Mouse (Mus musculus) ES-E14 (cell line): ENCODE results near the gene Tipin.

Experiments used
- MAFK ChIP-seq: IDR thresholded peaks from 2 replicates; pipeline ENCODE4 v1.6.1; 2014; ENCODE audit warnings: mild to moderate bottlenecking, low read depth, low read length, inconsistent platforms; ENCODE audit not compliant: insufficient read depth
- ZC3H11A ChIP-seq: IDR thresholded peaks from 2 replicates; pipeline ENCODE4 v1.6.1; 2012; ENCODE audit warnings: low read depth, mild to moderate bottlenecking, inconsistent platforms, low read length, borderline replicate concordance
- ZNF384 ChIP-seq: IDR thresholded peaks from 2 replicates; pipeline ENCODE4 v1.6.1; 2012; ENCODE audit warnings: low read depth, low read length, inconsistent platforms

DNA sequence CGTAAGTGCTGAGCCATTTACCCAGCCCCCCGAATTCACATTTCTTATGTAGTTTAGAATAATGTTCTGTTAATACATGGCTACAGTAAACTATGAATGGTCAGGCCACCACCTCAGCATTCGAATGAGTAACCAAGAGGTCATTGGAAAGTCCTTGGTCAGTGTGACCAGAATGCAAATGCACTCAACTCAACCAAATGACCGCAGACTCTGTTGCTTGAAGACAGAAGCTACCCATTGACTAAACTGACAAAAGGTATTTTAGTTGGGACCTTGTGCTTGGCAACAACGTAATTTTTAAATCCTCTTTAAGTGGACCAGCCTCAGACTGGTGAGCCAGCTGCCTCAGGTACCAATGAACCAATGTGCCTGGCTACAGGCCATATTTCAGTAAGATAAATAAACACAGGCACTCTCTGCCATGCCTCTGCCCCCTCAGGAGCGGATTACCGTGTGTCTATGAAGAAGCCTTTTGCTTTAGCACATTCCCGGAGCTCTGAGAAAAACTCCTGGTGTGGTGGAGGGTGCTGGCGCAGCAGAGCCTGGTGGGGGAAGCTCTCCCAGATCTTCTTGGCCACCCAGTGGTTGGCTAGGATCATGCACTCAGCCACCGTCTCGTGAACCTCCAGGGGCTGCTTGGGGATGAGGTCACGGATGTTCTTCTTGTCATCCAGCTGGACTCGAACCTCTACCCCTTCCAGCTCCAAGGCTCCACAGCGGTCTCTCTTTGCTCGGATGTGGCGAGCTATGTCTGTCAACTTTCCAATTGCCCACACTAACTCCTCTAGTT, 29.8 kb downstream of the Tipin start:
- TF ChIP-seq ZC3H11A (no peak), MAFK (no peak), ZNF384 (no peak)
